In the genomic region with DNA sequence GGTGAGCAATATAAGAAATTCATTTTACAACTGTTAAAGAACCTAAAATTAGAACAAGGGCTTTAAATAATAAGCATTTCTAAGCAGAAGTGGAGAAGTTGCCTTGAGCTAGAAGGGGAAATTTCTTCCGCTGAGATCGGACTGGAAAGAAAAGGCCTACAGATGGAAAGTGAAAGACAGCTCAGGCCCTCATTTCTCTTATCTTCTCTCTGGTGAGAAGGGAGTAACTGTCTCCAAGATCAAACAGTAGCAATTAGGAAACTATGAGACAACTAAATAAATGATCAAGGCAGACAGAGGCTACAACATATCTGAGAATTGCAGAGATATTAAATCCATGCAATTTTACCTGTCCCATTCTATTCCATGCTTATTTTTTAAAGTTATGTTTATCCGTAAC, we compare ENCODE assay signal across 24 mouse cellular contexts. TPM values are rescaled to one million over a fixed set of nuclear protein-coding genes. Genes with fewer than 3 reads are reported as not detected.
DNase-seq lines count a peak whose midpoint lies in the region; ATAC-seq and TF ChIP-seq lines count a peak whose summit lies in the region.
"Had no signal": no experiment of that assay in that cellular context is flagged by ENCODE, and none has a peak within 500 bp of the region (broad histone marks: within the 10 kb centered on the region; RNA-seq: fewer than 3 reads in every experiment).

No protein-coding gene starts in this region.

- no peaks in the 10 kb centered on the region for H3K27me3 ChIP-seq in liver, embryonic 14.5 days (ENCODE audit: control insufficient read depth, insufficient read depth, low read length)
- no peaks in the 10 kb centered on the region for H3K27me3 ChIP-seq in splenic B cell, adult 2 months (ENCODE audit: control insufficient read depth, insufficient read depth, low read length, poor library complexity, severe bottlenecking)
- H3K27me3 ChIP-seq in limb, embryonic 10.5 days (ENCODE audit: low read depth, poor library complexity, severe bottlenecking): no peaks in the 10 kb centered on the region
- H3K27me3 ChIP-seq: embryonic facial prominence, embryonic 12.5 days; forebrain, embryonic 15.5 days; hindbrain, embryonic 15.5 days; Patski had no signal

- no peak for DNase-seq in liver, embryonic 14.5 days (ENCODE audit: low read depth in 3 of 3, low spot score in 3 of 3)
- no peak for DNase-seq in liver
- peak; percentile 42 for DNase-seq in induced T-regulatory cell, adult 2 months (ENCODE audit: low read depth)
- DNase-seq in splenic B cell, adult 2 months (ENCODE audit: low read depth, low spot score): peak; percentile 39
- DNase-seq in layer of hippocampus, adult 9-10 months (ENCODE audit: low spot score): no peak
- DNase-seq in cerebellum, postnatal 25 days: no peak
- DNase-seq in limb, embryonic 10.5 days (ENCODE audit: low spot score): no peak
- DNase-seq: adrenal gland, adult 2 months; adrenal gland, postnatal 25 days; cerebellum, adult 2 months; cerebellum, postnatal 10 days; gastrocnemius, postnatal 14 days; heart, adult 11 months; heart, postnatal 36 days; kidney, adult 11 months had no signal

- no peak for TF ChIP-seq CTCF in liver, embryonic 14.5 days (IDR thresholded peaks at IDR 0.05; ENCODE audit: low read depth)

- H3K4me2 ChIP-seq in liver, embryonic 14.5 days (ENCODE audit: low read depth): 0 out of 2 replicates have a peak overlapping the region, but pooled peaks have one; percentile 6
- H3K4me2 ChIP-seq: embryonic facial prominence, embryonic 12.5 days; forebrain, embryonic 15.5 days; heart, embryonic 11.5 days; hindbrain, embryonic 15.5 days had no signal

- no peaks in the 10 kb centered on the region for H3K36me3 ChIP-seq in liver, embryonic 14.5 days (replicated peaks; ENCODE audit: control insufficient read depth, insufficient read depth, low read depth)
- no peaks in the 10 kb centered on the region for H3K36me3 ChIP-seq in splenic B cell, adult 2 months (ENCODE audit: control insufficient read depth, insufficient read depth, low read length, poor library complexity, severe bottlenecking)
- H3K36me3 ChIP-seq in limb, embryonic 10.5 days: no peaks in the 10 kb centered on the region
- H3K36me3 ChIP-seq: embryonic facial prominence, embryonic 12.5 days; forebrain, embryonic 15.5 days; hindbrain, embryonic 15.5 days had no signal

- TF ChIP-seq EP300 in liver, embryonic 14.5 days (IDR thresholded peaks at IDR 0.05; ENCODE audit: low read depth): no peak

- 53% methylated on average over 3 of the region's 3 CpGs for WGBS in liver, embryonic 14.5 days (ENCODE audit: insufficient replicate concordance)
- 80% methylated on average over 3 of the region's 3 CpGs for WGBS in limb, embryonic 10.5 days

- ATAC-seq in liver, embryonic 14.5 days (ENCODE audit: insufficient read depth): no peak
- ATAC-seq in activated CD4-positive, CD25-positive, alpha-beta regulatory T cell, adult 4 months: peak; percentile 70
- ATAC-seq: forebrain, embryonic 15.5 days; Patski had no signal

- H3K27ac ChIP-seq in liver, embryonic 14.5 days: no peak overlapping the region
- H3K27ac ChIP-seq in limb, embryonic 10.5 days: no peak overlapping the region
- H3K27ac ChIP-seq: embryonic facial prominence, embryonic 12.5 days; forebrain, embryonic 15.5 days; hindbrain, embryonic 15.5 days had no signal

- H3K9ac ChIP-seq in liver, embryonic 14.5 days (replicated peaks): no peak overlapping the region
- H3K9ac ChIP-seq: embryonic facial prominence, embryonic 12.5 days; forebrain, embryonic 15.5 days; hindbrain, embryonic 15.5 days had no signal

- H3K9me3 ChIP-seq in liver, embryonic 14.5 days (ENCODE audit: control insufficient read depth, low read length): no peaks in the 10 kb centered on the region
- no peaks in the 10 kb centered on the region for H3K9me3 ChIP-seq in limb, embryonic 10.5 days (replicated peaks)
- H3K9me3 ChIP-seq: embryonic facial prominence, embryonic 12.5 days; forebrain, embryonic 15.5 days; hindbrain, embryonic 15.5 days had no signal

- no peak overlapping the region for H3K4me3 ChIP-seq in liver, embryonic 14.5 days (ENCODE audit: insufficient read depth in 1 of 2, low read depth in 2 of 2, low read length in 2 of 2)
- no peak overlapping the region for H3K4me3 ChIP-seq in limb, embryonic 10.5 days
- H3K4me3 ChIP-seq: embryonic facial prominence, embryonic 12.5 days; forebrain, embryonic 15.5 days; hindbrain, embryonic 15.5 days had no signal

- H3K4me1 ChIP-seq in liver, embryonic 14.5 days (replicated peaks; ENCODE audit: control insufficient read depth in 2 of 2, insufficient read depth in 2 of 2, low read length in 1 of 2): peaks cover 0 to 3% of the 10 kb centered on the region in 2 experiments; a peak in 2 of 4 replicates
- H3K4me1 ChIP-seq in limb, embryonic 10.5 days: no peaks in the 10 kb centered on the region
- H3K4me1 ChIP-seq: hindbrain, embryonic 15.5 days had no signal

RNA-seq across cellular contexts. Expression of a gene that starts 11.9 kb away (rescaled TPM):
- polyA plus RNA-seq in liver, embryonic 14.5 days (2012; rRNA removed): 3.7 and 5.3 TPM in 2 replicates
- polyA plus RNA-seq in liver, embryonic 14.5 days (2014; fragmentation: Nextera tagmentation; extraction: Ambion mirVana): 10.9 and 12.0 TPM in 2 replicates
- polyA plus RNA-seq in activated CD4-positive, CD25-positive, alpha-beta regulatory T cell, adult 4 months (2017; shearing (Covaris generic)): 10 to 100 TPM; 39.7 to 49.0 TPM
- 25.6 and 30.3 TPM in 2 replicates for polyA plus RNA-seq in limb, embryonic 10.5 days (2016; fragmentation: Nextera tagmentation; extraction: Ambion mirVana)

RNA-seq across cellular contexts. Expression of a gene that starts 22.9 kb away (rescaled TPM):
- not detected in 2 replicates for polyA plus RNA-seq in liver, embryonic 14.5 days (2012; rRNA removed)
- polyA plus RNA-seq in liver, embryonic 14.5 days (2014; fragmentation: Nextera tagmentation; extraction: Ambion mirVana): not detected in 2 replicates
- not detected for polyA plus RNA-seq in activated CD4-positive, CD25-positive, alpha-beta regulatory T cell, adult 4 months (2017; shearing (Covaris generic))
- not detected in 2 replicates for polyA plus RNA-seq in limb, embryonic 10.5 days (2016; fragmentation: Nextera tagmentation; extraction: Ambion mirVana)
- polyA plus RNA-seq: adrenal gland, adult 2 months; C2C12; forebrain, embryonic 11.5 days; heart, embryonic 11.5 days; hindbrain, embryonic 15.5 days; intestine, embryonic 14.5 days had no signal

Comparison
In these comparisons a context has a peak if more than half of its experiments do, and no peak if none do; other contexts are left out.
1. DNase-seq: peak in induced T-regulatory cell, adult 2 months (single experiment) and splenic B cell, adult 2 months (single experiment); none in liver, embryonic 14.5 days (0 of 3), liver (single experiment), layer of hippocampus, adult 9-10 months (single experiment), cerebellum, postnatal 25 days (0 of 2) and limb, embryonic 10.5 days (single experiment).